Comparison of ENCODE assay signal across 9 mouse cellular contexts in genomic region chr19:55592876-55593691, GRCm38 (mm10).
DNase-seq lines count a peak whose midpoint lies in the region; ATAC-seq lines count a peak whose summit lies in the region.
"Had no signal": no experiment of that assay in that cellular context is flagged by ENCODE, and none has a peak within 500 bp of the region (broad histone marks: within the 10 kb centered on the region; RNA-seq: fewer than 3 reads in every experiment).

No protein-coding gene starts in this region.

- H3K27me3 ChIP-seq in heart, embryonic 13.5 days (replicated peaks), result peaks cover 8% of the 10 kb centered on the region; the same call in 1 of the 2 replicates
- no peaks in the 10 kb centered on the region for H3K27me3 ChIP-seq in intestine, embryonic 15.5 days (replicated peaks)
- H3K27me3 ChIP-seq in liver, embryonic 11.5 days (replicated peaks; ENCODE audit: control insufficient read depth, insufficient read depth, low read length), result no peaks in the 10 kb centered on the region

- peak overlapping the region; percentile 19 for H3K4me2 ChIP-seq in heart, embryonic 13.5 days
- peak overlapping the region; percentile 37 for H3K4me2 ChIP-seq in intestine, embryonic 15.5 days (replicated peaks)
- H3K4me2 ChIP-seq in liver, embryonic 11.5 days, result no peak overlapping the region

- 65% methylated on average over 26 of the region's 26 CpGs for WGBS in heart, embryonic 13.5 days
- 31% methylated on average over 26 of the region's 26 CpGs for WGBS in intestine, embryonic 15.5 days
- WGBS in liver, embryonic 11.5 days, result 67% methylated on average over 26 of the region's 26 CpGs

- peaks cover 49% of the 10 kb centered on the region for H3K4me1 ChIP-seq in heart, embryonic 13.5 days
- peaks cover 26% of the 10 kb centered on the region for H3K4me1 ChIP-seq in intestine, embryonic 15.5 days (replicated peaks)
- peaks cover 27% of the 10 kb centered on the region for H3K4me1 ChIP-seq in liver, embryonic 11.5 days (replicated peaks; ENCODE audit: control insufficient read depth, insufficient read depth, low read length)

- no peaks in the 10 kb centered on the region for H3K9me3 ChIP-seq in heart, embryonic 13.5 days
- H3K9me3 ChIP-seq in intestine, embryonic 15.5 days, result no peaks in the 10 kb centered on the region
- H3K9me3 ChIP-seq in liver, embryonic 11.5 days (ENCODE audit: control insufficient read depth, low read length), result no peaks in the 10 kb centered on the region

- DNase-seq in heart, adult 18-20 months, result no peak
- DNase-seq in embryo, embryonic 11 days, result peak; percentile 71
- DNase-seq in liver, embryonic 11.5 days (ENCODE audit: low spot score), result no peak
- DNase-seq in spleen, postnatal 10 days (ENCODE audit: low spot score in 2 of 2), result no peak
- no peak for DNase-seq in heart, adult 11 months
- no peak for DNase-seq in adrenal gland, adult 8-10 months

- ATAC-seq in heart, embryonic 13.5 days (ENCODE audit: extremely low read depth, insufficient number of reproducible peaks, low FRiP score, low TSS enrichment), result no peak
- peak; percentile 80 for ATAC-seq in intestine, embryonic 15.5 days
- ATAC-seq in liver, embryonic 11.5 days (replicated peaks; ENCODE audit: low FRiP score), result no peak

- H3K4me3 ChIP-seq in heart, embryonic 13.5 days, result no peak overlapping the region
- no peak overlapping the region for H3K4me3 ChIP-seq in intestine, embryonic 15.5 days (replicated peaks)
- no peak overlapping the region for H3K4me3 ChIP-seq in liver, embryonic 11.5 days (ENCODE audit: low read depth, low read length)
- H3K4me3 ChIP-seq: erythroblast, embryonic 14.5 days had no signal

- 0 out of 2 replicates have a peak overlapping the region, but pooled peaks have one; percentile 12 for H3K27ac ChIP-seq in heart, embryonic 13.5 days (replicated peaks)
- peak overlapping the region; percentile 74 for H3K27ac ChIP-seq in intestine, embryonic 15.5 days
- H3K27ac ChIP-seq in liver, embryonic 11.5 days (ENCODE audit: low read depth, low read length), result peak overlapping the region; percentile 54

- H3K36me3 ChIP-seq in heart, embryonic 13.5 days, result no peaks in the 10 kb centered on the region
- no peaks in the 10 kb centered on the region for H3K36me3 ChIP-seq in intestine, embryonic 15.5 days
- H3K36me3 ChIP-seq in liver, embryonic 11.5 days (ENCODE audit: control insufficient read depth, insufficient read depth, low read length), result no peaks in the 10 kb centered on the region

- no peak overlapping the region for H3K9ac ChIP-seq in heart, embryonic 13.5 days
- no peak overlapping the region for H3K9ac ChIP-seq in intestine, embryonic 15.5 days
- H3K9ac ChIP-seq in liver, embryonic 11.5 days (ENCODE audit: low read depth, low read length), result no peak overlapping the region

Comparison
In these comparisons a context has a peak if more than half of its experiments do, and no peak if none do; other contexts are left out.
1. H3K27ac ChIP-seq: peak in every context shown above with its lines; median percentile 74 in intestine, embryonic 15.5 days; 54 in liver, embryonic 11.5 days; 12 in heart, embryonic 13.5 days.